Mouse (Mus musculus) E14TG2a.4 (cell line): ENCODE results near the gene Ldha.
"Not testable (repeated sequence)": the region's sequence is repeated elsewhere in the genome, so short reads cannot be mapped to it uniquely, and the experiment has no call there.

Source experiments
- H3K27me3 ChIP-seq: 2 replicates; pipeline ENCODE4 v1.6.1; 2014; ENCODE audit warnings: low read length, control low read depth; ENCODE audit not compliant: insufficient read depth
- H3K36me3 ChIP-seq: 2 replicates; pipeline ENCODE4 v1.6.1; 2014; ENCODE audit warnings: low read length, control low read depth; ENCODE audit not compliant: insufficient read depth
- H3K4me1 ChIP-seq: replicated peaks from 2 replicates; pipeline ENCODE4 v1.6.1; 2014; ENCODE audit warnings: low read depth, low read length, control low read depth
- H3K4me3 ChIP-seq: replicated peaks from 2 replicates; pipeline ENCODE4 v1.5.1; 2014; ENCODE audit warnings: mild to moderate bottlenecking, low read length
- H3K9me3 ChIP-seq: 2 replicates; pipeline ENCODE4 v1.6.1; 2014; ENCODE audit warnings: low read length, control low read depth
- CTCF ChIP-seq: conservative IDR thresholded peaks from 2 replicates; pipeline ENCODE4 v1.5.1; 2014; ENCODE audit warnings: low read length
- NANOG ChIP-seq: IDR thresholded peaks from 2 replicates; pipeline ENCODE4 v1.6.1; 2014; ENCODE audit warnings: borderline replicate concordance, low read length, mixed read lengths
- POU5F1 ChIP-seq: IDR thresholded peaks from 2 replicates; pipeline ENCODE4 v1.6.1; 2014; ENCODE audit warnings: low read length, borderline replicate concordance

The Ldha gene

GRCm38 (mm10) chr7:46857436-46857835 lies 16.2 kb downstream of the Ldha start:
- no peak for TF ChIP-seq CTCF
- TF ChIP-seq POU5F1: no peak
- no peak for TF ChIP-seq NANOG
- H3K27me3 ChIP-seq: no peaks in the 10 kb centered on the region
- no peaks in the 10 kb centered on the region for H3K9me3 ChIP-seq
- H3K4me1 ChIP-seq: peaks cover 23% of the 10 kb centered on the region
- H3K4me3 ChIP-seq: no peak overlapping the region
- H3K36me3 ChIP-seq: peaks cover 41% of the 10 kb centered on the region

DNA sequence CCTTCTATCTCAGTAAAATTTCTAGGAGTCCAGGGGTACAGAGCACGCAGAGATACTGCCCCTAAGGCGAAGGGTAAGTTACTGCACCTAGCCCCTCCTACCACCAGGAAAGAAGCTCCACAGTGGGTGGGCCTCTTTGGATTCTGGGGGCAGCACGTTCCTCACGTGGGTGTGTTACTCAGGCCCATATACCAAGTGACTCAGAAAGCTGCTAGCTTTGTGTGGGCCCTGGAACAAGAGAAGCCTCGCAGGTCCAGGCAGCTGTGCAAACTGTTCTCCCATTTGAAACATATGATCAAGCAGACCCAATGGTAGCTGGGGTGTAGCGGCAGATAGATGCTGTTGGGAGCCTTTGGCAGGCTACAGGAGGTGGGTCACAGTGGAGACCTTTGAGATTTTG lies 17.8 kb downstream of the Ldha start:
- Histone ChIP-seq H3K4me3 (no peak overlapping the region), H3K27me3 (no peaks in the 10 kb centered on the region)

GRCm38 (mm10) chr7:46860996-46861395 lies 19.7 kb downstream of the Ldha start, which contains the start of gene Ldhc:
Gene Ldhc (plus strand): TSS chr7:46861203.
- Histone ChIP-seq H3K4me3 (no peak within 1 kb of the TSS), H3K9me3 (no peaks in the 10 kb centered on the region), H3K27me3 (no peaks in the 10 kb centered on the region), H3K36me3 (peaks cover 5% of the 10 kb centered on the region), H3K4me1 (no peaks in the 10 kb centered on the region)
- TF ChIP-seq POU5F1 (no peak), CTCF (no peak), NANOG (no peak)

More for the DNA sequence above, 17.8 kb downstream of the Ldha start:
- TF ChIP-seq POU5F1: no peak
- no peak for TF ChIP-seq CTCF
- no peak for TF ChIP-seq NANOG
- Histone ChIP-seq H3K9me3 (no peaks in the 10 kb centered on the region), H3K36me3 (peaks cover 25% of the 10 kb centered on the region), H3K4me1 (peaks cover 11% of the 10 kb centered on the region)

GRCm38 (mm10) chr7:46871988-46872387 lies 30.7 kb downstream of the Ldha start:
- Histone ChIP-seq H3K4me3 (no peak overlapping the region), H3K9me3 (no peaks in the 10 kb centered on the region), H3K36me3 (no peaks in the 10 kb centered on the region), H3K27me3 (no peaks in the 10 kb centered on the region), H3K4me1 (no peaks in the 10 kb centered on the region)
- no peak for TF ChIP-seq POU5F1
- TF ChIP-seq CTCF: no peak
- TF ChIP-seq NANOG: no peak

DNA sequence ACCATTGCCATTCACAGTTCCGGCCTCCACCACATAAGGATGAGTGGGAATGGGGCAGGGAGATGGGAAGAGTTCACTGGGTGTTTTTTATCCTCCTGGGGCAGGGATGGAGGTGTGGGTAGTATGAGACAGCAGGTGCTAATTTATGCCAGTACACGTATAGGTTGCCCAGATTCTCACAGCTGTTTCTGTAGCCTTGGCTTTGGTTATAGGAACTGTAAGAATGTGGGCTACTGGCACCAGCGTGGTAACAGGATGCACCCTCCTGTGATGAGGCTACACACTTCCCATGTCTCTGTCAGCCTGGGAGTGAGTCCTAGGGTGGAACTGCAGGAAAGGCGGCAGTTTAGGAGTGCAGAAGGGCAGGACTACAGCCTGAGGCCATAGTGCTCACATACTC lies 35.6 kb downstream of the Ldha start:
- Histone ChIP-seq H3K4me1 (no peaks in the 10 kb centered on the region), H3K36me3 (no peaks in the 10 kb centered on the region), H3K4me3 (no peak overlapping the region), H3K27me3 (no peaks in the 10 kb centered on the region), H3K9me3 (no peaks in the 10 kb centered on the region)
- no peak for TF ChIP-seq POU5F1
- TF ChIP-seq NANOG: no peak
- no peak for TF ChIP-seq CTCF

DNA sequence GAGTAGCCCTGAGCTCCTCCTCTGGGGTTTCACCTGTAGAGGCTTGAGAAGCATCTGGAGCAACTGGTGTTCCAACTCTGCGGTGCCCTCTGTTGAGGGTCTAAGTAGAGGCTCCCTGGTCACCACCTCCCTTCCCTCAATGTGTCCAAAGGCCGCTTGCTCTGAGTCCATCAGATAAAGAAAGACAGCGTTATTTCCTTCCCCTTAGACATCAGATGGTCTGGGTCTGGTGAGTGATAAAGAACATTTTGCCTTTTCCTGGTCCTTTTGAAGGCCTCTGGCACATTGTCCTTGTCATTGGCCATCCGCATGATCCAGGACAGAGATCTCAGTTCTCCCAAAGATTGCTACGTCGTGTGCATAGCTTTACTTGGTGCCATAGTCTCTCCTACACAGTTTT lies 36.0 kb downstream of the Ldha start:
- H3K4me3 ChIP-seq: no peak overlapping the region
- TF ChIP-seq NANOG (no peak), CTCF (no peak)

GRCm38 (mm10) chr7:46879851-46880250 lies 38.6 kb downstream of the Ldha start:
- no peaks in the 10 kb centered on the region for H3K9me3 ChIP-seq
- H3K27me3 ChIP-seq: no peaks in the 10 kb centered on the region
- no peak overlapping the region for H3K4me3 ChIP-seq
- H3K4me1 ChIP-seq: peaks cover 2% of the 10 kb centered on the region
- H3K36me3 ChIP-seq: peaks cover 2% of the 10 kb centered on the region; the same call in 1 of the 2 replicates
- no peak for TF ChIP-seq CTCF
- no peak for TF ChIP-seq POU5F1
- no peak for TF ChIP-seq NANOG

More for the DNA sequence above, 36.0 kb downstream of the Ldha start:
- Histone ChIP-seq H3K36me3 (no peaks in the 10 kb centered on the region), H3K9me3 (no peaks in the 10 kb centered on the region), H3K27me3 (no peaks in the 10 kb centered on the region), H3K4me1 (no peaks in the 10 kb centered on the region)

DNA sequence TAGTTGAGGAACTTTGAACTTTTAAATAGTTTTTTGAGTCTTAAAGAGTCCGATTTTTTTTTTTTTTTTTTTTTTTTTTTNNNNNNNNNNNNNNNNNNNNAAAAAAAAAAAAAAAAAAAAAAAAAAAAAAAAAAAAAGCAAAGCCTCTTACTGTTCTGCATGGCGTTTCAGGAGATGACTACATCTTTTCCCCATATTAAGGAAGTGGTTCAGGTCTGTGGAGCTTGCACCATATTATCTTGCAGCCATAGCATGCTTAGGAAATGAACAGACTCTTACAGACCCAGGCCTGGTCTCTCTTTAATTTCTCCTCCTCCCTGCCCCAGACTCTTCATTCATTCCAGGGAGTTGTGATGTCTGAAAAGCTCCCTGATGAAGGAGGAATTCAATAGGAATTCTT lies 39.7 kb downstream of the Ldha start:
- no peak for TF ChIP-seq CTCF
- TF ChIP-seq NANOG: no peak
- no peaks in the 10 kb centered on the region for H3K9me3 ChIP-seq
- no peak overlapping the region for H3K4me3 ChIP-seq
- H3K4me1 ChIP-seq: peaks cover 9% of the 10 kb centered on the region
- no peaks in the 10 kb centered on the region for H3K27me3 ChIP-seq
- peaks cover 10% of the 10 kb centered on the region for H3K36me3 ChIP-seq

DNA sequence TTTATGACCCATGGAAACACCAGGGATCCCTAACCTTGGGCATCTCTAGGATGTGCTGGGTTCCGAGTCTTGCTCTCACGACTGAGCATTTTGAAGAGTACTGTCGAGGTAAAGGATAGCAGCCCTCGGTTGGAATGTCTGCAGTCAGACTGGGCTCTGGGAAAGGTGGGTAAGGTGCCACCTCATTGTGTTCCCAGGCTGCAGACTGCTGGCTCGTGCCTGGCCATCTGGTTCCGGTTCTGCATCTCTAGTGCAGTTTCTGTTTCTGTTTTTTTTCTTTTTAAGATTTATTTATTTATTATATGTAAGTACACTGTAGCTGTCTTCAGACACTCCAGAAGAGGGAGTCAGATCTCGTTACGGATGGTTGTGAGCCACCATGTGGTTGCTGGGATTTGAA lies 40.7 kb downstream of the Ldha start:
- H3K27me3 ChIP-seq, H3K4me3 ChIP-seq, H3K4me1 ChIP-seq, H3K9me3 ChIP-seq: not testable (repeated sequence)
- peaks cover 20% of the 10 kb centered on the region for H3K36me3 ChIP-seq

DNA sequence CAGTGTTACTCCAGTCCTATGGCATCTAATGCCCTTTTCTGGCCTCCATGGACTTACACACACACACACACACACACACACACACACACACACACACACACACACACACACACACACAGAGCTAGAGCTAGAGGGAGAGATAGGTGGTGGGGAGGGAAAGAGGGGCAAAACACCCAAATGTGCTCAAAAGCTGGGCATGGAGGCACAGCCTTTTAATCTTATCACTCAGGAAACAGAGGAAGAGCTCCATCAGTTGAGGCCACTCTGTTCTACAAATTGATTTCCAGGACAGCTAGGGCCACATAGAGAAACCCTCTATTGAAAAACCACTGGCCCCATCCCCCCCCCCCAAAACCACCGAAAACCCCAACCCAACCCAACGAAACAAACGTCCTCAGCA lies 42.0 kb downstream of the Ldha start:
- Histone ChIP-seq H3K4me3 (no peak overlapping the region), H3K27me3 (no peaks in the 10 kb centered on the region)
- no peak for TF ChIP-seq NANOG
- TF ChIP-seq POU5F1: no peak
- TF ChIP-seq CTCF: no peak

More for the DNA sequence above, 42.0 kb downstream of the Ldha start:
- peaks cover 30% of the 10 kb centered on the region for H3K36me3 ChIP-seq
- H3K4me1 ChIP-seq: peaks cover 9% of the 10 kb centered on the region
- no peaks in the 10 kb centered on the region for H3K9me3 ChIP-seq
